Mouse (Mus musculus) CH12.LX (cell line): Measurements from ENCODE around the gene Aco2. TPM values are rescaled to one million over a fixed set of nuclear protein-coding genes. Genes with fewer than 3 reads are reported as not detected.

Experiments used
- DNase-seq: peaks from one replicate; pipeline ENCODE4 v3.0.0-alpha.2; 2013; ENCODE audit errors: extremely low read depth
- H3K27ac ChIP-seq: 2 replicates; pipeline ENCODE4 v1.5.1; 2012; ENCODE audit warnings: low read depth, mild to moderate bottlenecking, control low read depth, moderate library complexity; ENCODE audit not compliant: insufficient read depth
- H3K27me3 ChIP-seq: replicated peaks from 2 replicates; pipeline ENCODE3; 2012; ENCODE audit warnings: inconsistent platforms
- H3K36me3 ChIP-seq, 2 experiments: replicated peaks in 1 of 2; 2 replicates each; pipeline versions ENCODE3 to v1.6.1; 2012; ENCODE audit warnings: inconsistent platforms in 1 of 2, low read length in 1 of 2, mild to moderate bottlenecking in 1 of 2, mixed read lengths in 1 of 2, moderate library complexity in 1 of 2; ENCODE audit not compliant: control insufficient read depth in 1 of 2, insufficient read depth in 1 of 2
- H3K4me1 ChIP-seq, 2 experiments: 2 replicates each; pipeline ENCODE4 v1.6.1; 2012; ENCODE audit warnings: inconsistent platforms in 1 of 2, moderate library complexity in 1 of 2; ENCODE audit not compliant: insufficient read depth in 2 of 2, control insufficient read depth in 1 of 2
- H3K4me2 ChIP-seq: 2 replicates; pipeline ENCODE4 v1.6.1; 2012; ENCODE audit warnings: low read depth, mild to moderate bottlenecking, control low read depth; ENCODE audit not compliant: poor library complexity, insufficient read depth, severe bottlenecking
- H3K4me3 ChIP-seq, 3 experiments: fragments of 150-350 bp in 1 of 3; sonication (generic) in 1 of 3; replicated peaks in 1 of 3; 2 replicates each; pipeline versions ENCODE3 to v1.5.1; 2011 to 2012; ENCODE audit warnings: low read depth in 2 of 3, low read length in 2 of 3, mild to moderate bottlenecking in 2 of 3, moderate library complexity in 2 of 3, control low read depth in 1 of 3, improper control_type of control experiment in 1 of 3, inconsistent platforms in 1 of 3, mixed read lengths in 1 of 3; ENCODE audit not compliant: poor library complexity in 1 of 3
- H3K79me2 ChIP-seq: replicated peaks from 2 replicates; pipeline ENCODE4 v1.6.1; 2012; ENCODE audit warnings: mild to moderate bottlenecking, moderate library complexity; ENCODE audit not compliant: control insufficient read depth, poor library complexity, insufficient read depth, severe bottlenecking; ENCODE audit errors: extremely low read depth
- H3K9ac ChIP-seq: 2 replicates; pipeline ENCODE4 v1.6.1; 2012; ENCODE audit warnings: low read depth, mild to moderate bottlenecking, control low read depth, moderate library complexity; ENCODE audit not compliant: insufficient read depth
- H3K9me3 ChIP-seq: replicated peaks from 2 replicates; pipeline ENCODE3; 2012; ENCODE audit warnings: low read length, inconsistent platforms, mixed read lengths
- CHD1 ChIP-seq: IDR thresholded peaks from 2 replicates; pipeline ENCODE4 v1.6.1; 2012; ENCODE audit warnings: low read depth, low read length, improper control_type of control experiment, inconsistent platforms
- CTCF ChIP-seq, 2 experiments: IDR thresholded peaks in 1 of 2; conservative IDR thresholded peaks in 1 of 2; 2 replicates each; pipeline ENCODE4 v1.5.1; 2011 to 2012; ENCODE audit warnings: low read depth in 2 of 2, low read length in 2 of 2, improper control_type of control experiment in 1 of 2, inconsistent platforms in 1 of 2, mild to moderate bottlenecking in 1 of 2, moderate library complexity in 1 of 2
- EP300 ChIP-seq: IDR thresholded peaks from 2 replicates; pipeline ENCODE4 v1.6.1; 2011; ENCODE audit warnings: low read length, improper control_type of control experiment
- HCFC1 ChIP-seq: IDR thresholded peaks from 2 replicates; pipeline ENCODE4 v1.6.1; 2012; ENCODE audit warnings: low read depth, mild to moderate bottlenecking, inconsistent platforms, low read length, improper control_type of control experiment
- IRF4 ChIP-seq: IDR thresholded peaks from 2 replicates; pipeline ENCODE4 v1.6.1; 2014; ENCODE audit warnings: low read depth, mild to moderate bottlenecking, inconsistent platforms, low read length, improper control_type of control experiment
- JUND ChIP-seq: conservative IDR thresholded peaks from 2 replicates; pipeline ENCODE4 v1.6.1; 2011; ENCODE audit warnings: low read depth, low read length, improper control_type of control experiment
- KAT2A ChIP-seq: IDR thresholded peaks from 2 replicates; pipeline ENCODE4 v1.6.1; 2012; ENCODE audit warnings: low read length, improper control_type of control experiment, inconsistent platforms; ENCODE audit not compliant: insufficient replicate concordance
- MAX ChIP-seq: IDR thresholded peaks from 2 replicates; pipeline ENCODE4 v1.6.1; 2011; ENCODE audit warnings: low read length, improper control_type of control experiment
- MEF2A ChIP-seq: IDR thresholded peaks from 2 replicates; pipeline ENCODE4 v1.6.1; 2014; ENCODE audit warnings: low read depth, mild to moderate bottlenecking, inconsistent platforms, low read length, improper control_type of control experiment, borderline replicate concordance
- MXI1 ChIP-seq: IDR thresholded peaks from 2 replicates; pipeline ENCODE4 v1.6.1; 2011; ENCODE audit warnings: mild to moderate bottlenecking, low read depth, low read length, improper control_type of control experiment
- MYC ChIP-seq: IDR thresholded peaks from 2 replicates; pipeline ENCODE4 v1.6.1; 2011; ENCODE audit warnings: low read depth, mild to moderate bottlenecking, improper control_type of control experiment, low read length
- PAX5 ChIP-seq: IDR thresholded peaks from 2 replicates; pipeline ENCODE4 v1.6.1; 2012; ENCODE audit warnings: low read length, inconsistent platforms, mixed read lengths
- POLR2AphosphoS2 ChIP-seq: IDR thresholded peaks from 2 replicates; pipeline ENCODE4 v1.6.1; 2011; ENCODE audit warnings: low read depth, low read length, improper control_type of control experiment
- RAD21 ChIP-seq: IDR thresholded peaks from 2 replicates; pipeline ENCODE4 v1.6.1; 2011; ENCODE audit warnings: low read depth, mild to moderate bottlenecking, low read length, improper control_type of control experiment, moderate library complexity
- SMC3 ChIP-seq: IDR thresholded peaks from 2 replicates; pipeline ENCODE4 v1.6.1; 2011; ENCODE audit warnings: low read depth, low read length, improper control_type of control experiment
- TBP ChIP-seq: conservative IDR thresholded peaks from 2 replicates; pipeline ENCODE4 v1.6.1; 2011; ENCODE audit warnings: low read depth, low read length, improper control_type of control experiment
- TCF12 ChIP-seq: IDR thresholded peaks from 2 replicates; pipeline ENCODE4 v1.6.1; 2014; ENCODE audit warnings: low read depth, mild to moderate bottlenecking, inconsistent platforms, low read length, improper control_type of control experiment
- USF1 ChIP-seq: IDR thresholded peaks from 2 replicates; pipeline ENCODE4 v1.6.1; 2014; ENCODE audit warnings: low read depth, mild to moderate bottlenecking, inconsistent platforms, low read length, improper control_type of control experiment
- USF2 ChIP-seq: conservative IDR thresholded peaks from 2 replicates; pipeline ENCODE4 v1.6.1; 2011; ENCODE audit warnings: low read depth, low read length, improper control_type of control experiment
- ZC3H11A ChIP-seq: IDR thresholded peaks from 2 replicates; pipeline ENCODE4 v1.6.1; 2012; ENCODE audit warnings: low read depth, mild to moderate bottlenecking, inconsistent platforms, low read length, improper control_type of control experiment
- ZNF384 ChIP-seq: IDR thresholded peaks from 2 replicates; pipeline ENCODE4 v1.6.1; 2012; ENCODE audit warnings: low read depth, low read length, improper control_type of control experiment, inconsistent platforms
- dilution Hi-C: fragments of 300-500 bp; cut with MboI; formaldehyde crosslinking; loops from 2 replicates; pipeline ENCODE4 v1.14.3; 2020; ENCODE audit warnings: low sequenced_read_pairs; ENCODE audit not compliant: extremely low pct_unique_long_range_greater_than_20kb, extremely low pct_ligation_motif_present
- in situ Hi-C: fragments of 300-500 bp; cut with MboI; formaldehyde crosslinking; loops from 3 replicates; pipeline ENCODE4 v1.14.3; 2019; ENCODE audit warnings: low sequenced_read_pairs, low pct_ligation_motif_present, low pct_unique_long_range_greater_than_20kb, mixed read lengths
- polyA plus RNA-seq: library from polyadenylated mRNA; unstranded; fragments of >175 nt; gene quantifications from 2 replicates; pipeline ENCODE4 v1.2.1, GENCODE M21; 2012; ENCODE audit warnings: low read depth; ENCODE audit not compliant: insufficient read length
- total RNA-seq, 2 experiments: library from RNA; depleted of rRNA; stranded (reverse); fragments of 300-350 nt in 1 of 2; fragments of >200 nt in 1 of 2; gene quantifications; 2 replicates each; pipeline ENCODE4 v1.2.3; 2012 to 2014

The Aco2 gene
- total and polyA plus RNA-seq, 3 experiments: 150 to 205 (median 190) TPM

GRCm38 (mm10) chr15:81882348-81882747, 10.2 kb downstream of the Aco2 start:
- dilution Hi-C loops: no loop called here
- no peak for TF ChIP-seq TBP
- no peak for TF ChIP-seq MEF2A
- no peak for TF ChIP-seq USF2
- TF ChIP-seq EP300: no peak
- no peak for TF ChIP-seq USF1
- TF ChIP-seq PAX5: no peak
- no peak for TF ChIP-seq POLR2AphosphoS2
- no peak for TF ChIP-seq ZNF384
- no peak for TF ChIP-seq MAX
- TF ChIP-seq RAD21: no peak
- no peak for TF ChIP-seq ZC3H11A
- TF ChIP-seq, all 38 proteins: peak for 0
- no peak overlapping the region for H3K9ac ChIP-seq

GRCm38 (mm10) chr15:81885418-81885934, 13.4 kb downstream of the Aco2 start:
- H3K36me3 ChIP-seq: peaks cover 28 to 77% of the 10 kb centered on the region in 2 experiments
- H3K27ac ChIP-seq: no peak overlapping the region
- H3K27me3 ChIP-seq: no peaks in the 10 kb centered on the region
- H3K79me2 ChIP-seq: peaks cover 34% of the 10 kb centered on the region
- dilution Hi-C loops: no loop called here
- no peaks in the 10 kb centered on the region for H3K9me3 ChIP-seq
- TF ChIP-seq KAT2A (no peak), USF2 (no peak), EP300 (no peak), MXI1 (no peak), MEF2A (no peak), CHD1 (no peak), MAX (no peak), SMC3 (no peak), CTCF (conservative IDR thresholded peaks at IDR 0.05 in 1 of 2, IDR thresholded peaks at IDR 0.05 in 1 of 2; ENCODE audit: low read depth in 2 of 2, low read length in 2 of 2) (no peak), MYC (no peak), IRF4 (no peak), RAD21 (no peak), HCFC1 (no peak), PAX5 (no peak), JUND (no peak), TCF12 (no peak)
- in situ Hi-C loops: no loop called here
- no peak overlapping the region for H3K9ac ChIP-seq
- H3K4me1 ChIP-seq: peaks cover 5 to 24% of the 10 kb centered on the region in 2 experiments
- H3K4me3 ChIP-seq: no peak overlapping the region
- H3K4me2 ChIP-seq: no peak overlapping the region
- DNase-seq: no peak

More at GRCm38 (mm10) chr15:81882348-81882747, 10.2 kb downstream of the Aco2 start:
- Histone ChIP-seq H3K79me2 (peaks cover 62% of the 10 kb centered on the region), H3K4me1 (peaks cover 19 to 45% of the 10 kb centered on the region in 2 experiments), H3K36me3 (peaks cover 9 to 65% of the 10 kb centered on the region in 2 experiments), H3K9me3 (no peaks in the 10 kb centered on the region), H3K27me3 (no peaks in the 10 kb centered on the region), H3K27ac (no peak overlapping the region), H3K4me2 (no peak overlapping the region), H3K4me3 (no peak overlapping the region)
- no peak for DNase-seq
- in situ Hi-C loops: no loop called here
